Mouse (Mus musculus) layer of hippocampus, postnatal 10 days (tissue): Measurements from ENCODE around the gene Ap4s1. TPM values are rescaled to one million over a fixed set of nuclear protein-coding genes. Genes with fewer than 3 reads are reported as not detected.
"Not testable (repeated sequence)": the region's sequence is repeated elsewhere in the genome, so short reads cannot be mapped to it uniquely, and the experiment has no call there.

ENCODE experiments used
- DNase-seq, 2 experiments: peaks; one replicate each; pipeline ENCODE4 v3.0.0; 2021; ENCODE audit warnings: low spot score in 2 of 2
- long read RNA-seq: library from polyadenylated mRNA; stranded (forward); transcript quantifications from one replicate; pipeline ENCODE4 v2.0.0, GENCODE M21; 2023
- total RNA-seq, 2 experiments: library from RNA; stranded (reverse); gene quantifications; 2 replicates each; pipeline ENCODE4 v1.2.3; 2021

The Ap4s1 gene
- 10 to 100 TPM; 39.3 to 39.5 TPM for total RNA-seq
- long read RNA-seq, partial matches to known transcripts = 1 of 7 reads
- long read RNA-seq, other reads (novel, unspliced or antisense) = 6 of 7 reads

DNA sequence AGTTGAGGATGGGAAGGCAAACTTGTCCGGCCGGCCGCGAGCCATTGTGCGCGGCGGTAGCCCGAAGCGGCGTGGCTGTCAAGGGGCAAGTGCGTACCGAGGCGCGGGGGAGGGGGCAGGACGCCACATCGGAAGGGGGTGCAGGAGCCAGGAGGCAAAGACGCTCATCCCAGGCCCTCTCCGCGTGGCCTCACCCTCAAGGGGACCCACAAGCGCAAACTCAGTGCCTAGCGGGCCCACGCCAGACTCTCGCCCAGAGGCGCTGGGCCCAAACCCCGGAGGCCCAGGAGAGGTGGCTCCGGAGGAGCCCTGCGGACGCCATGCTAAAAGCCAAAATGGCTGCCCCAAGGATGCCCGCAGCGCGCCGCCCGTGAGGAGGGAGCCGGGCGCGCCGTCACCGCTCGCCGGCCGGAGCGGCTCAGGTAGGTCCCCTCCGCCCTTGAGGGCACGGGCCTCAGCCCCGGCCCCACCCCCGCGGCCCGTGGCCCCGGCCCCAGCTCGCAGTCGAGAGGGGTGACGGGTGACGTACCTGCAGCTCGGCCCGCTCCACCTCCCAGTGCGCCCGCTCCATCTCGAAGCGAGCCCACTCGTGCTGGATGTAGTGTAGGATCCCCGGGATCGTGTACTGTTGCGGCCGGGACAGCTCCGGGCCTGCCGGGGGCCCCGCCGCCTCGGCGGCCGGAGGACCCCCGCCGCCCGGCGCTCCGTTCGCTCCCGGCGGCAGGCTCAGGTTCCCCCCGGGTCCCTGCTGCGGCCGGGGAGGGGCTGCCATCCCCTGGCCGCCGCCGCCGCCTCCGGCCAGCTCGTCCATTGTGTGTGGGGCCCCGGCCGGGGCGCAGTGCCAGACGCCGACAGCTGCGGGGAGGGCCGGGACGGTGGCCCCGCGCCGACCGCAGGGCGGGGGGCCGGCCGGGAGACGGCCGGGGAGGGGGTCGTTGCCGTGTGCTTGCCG, at the start of gene Ap4s1:
Gene Ap4s1, plus strand, starts transcription at position 141 of the 952 bp plus-strand sequence.
- DNase-seq = peak; percentile 71 to 81

DNA sequence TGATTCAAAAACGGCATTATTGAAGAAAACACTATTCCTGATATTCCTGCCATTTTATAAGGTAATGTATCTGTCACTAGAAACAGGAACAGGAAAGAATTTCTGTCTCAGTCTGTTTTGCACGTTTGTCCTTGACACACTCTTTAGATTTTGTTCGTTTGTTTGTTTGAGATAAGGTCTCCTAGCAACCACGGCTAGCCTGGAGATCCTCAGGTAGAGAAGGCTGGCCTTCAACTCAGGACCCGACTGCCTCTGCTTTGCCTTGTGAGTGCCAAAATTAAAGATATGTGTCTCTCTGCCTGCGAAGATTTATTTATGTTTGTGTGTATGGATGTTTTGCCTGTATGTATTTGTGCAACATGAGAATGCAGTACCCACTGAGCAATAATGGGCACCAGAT, 49.0 kb upstream of the Ap4s1 start:
- no peak for DNase-seq

DNA sequence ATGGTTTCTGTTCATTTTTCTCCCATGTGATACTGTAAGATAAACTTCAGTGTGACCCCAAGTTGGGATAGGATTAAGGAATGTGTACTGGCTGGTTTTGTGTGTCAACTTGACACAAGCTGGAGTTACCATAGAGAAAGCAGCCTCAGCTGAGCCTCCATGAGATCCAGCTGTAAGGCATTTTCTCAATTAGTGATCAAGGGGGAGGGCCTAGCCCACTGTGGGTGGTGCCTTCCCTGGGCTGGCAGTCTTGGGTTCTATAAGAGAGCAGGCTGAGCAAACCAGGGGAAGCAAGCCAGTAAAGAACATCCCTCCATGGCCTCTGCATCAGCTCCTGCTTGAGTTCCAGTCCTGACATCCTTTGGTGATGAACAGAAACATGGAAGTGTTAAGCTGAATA, 41.4 kb upstream of the Ap4s1 start:
- DNase-seq = not testable (repeated sequence)

DNA sequence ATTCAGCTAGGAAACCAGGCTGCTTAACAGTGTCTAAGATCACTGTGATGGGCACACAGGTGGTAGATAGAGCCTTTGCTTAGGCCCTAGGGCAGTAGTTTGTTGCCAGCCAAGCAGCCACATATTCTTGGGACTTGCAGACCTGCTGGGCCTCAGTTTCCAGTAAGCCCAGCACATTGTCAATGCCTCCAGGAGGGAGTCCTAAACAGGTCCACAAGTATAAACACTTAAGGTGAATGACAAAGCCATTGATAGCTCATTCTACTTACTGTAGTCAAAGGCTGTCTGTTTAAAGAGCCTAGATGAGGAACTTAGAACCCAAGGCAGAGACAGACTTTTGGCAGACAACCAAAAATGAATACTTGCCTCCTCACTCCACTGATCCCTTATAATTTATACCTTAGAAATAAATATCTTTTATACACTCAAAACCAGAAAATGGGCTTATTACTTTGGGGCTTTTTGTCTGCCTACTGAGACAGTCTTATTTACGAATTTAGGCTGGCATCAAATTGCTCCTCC, 34.8 kb upstream of the Ap4s1 start:
- DNase-seq = no peak

DNA sequence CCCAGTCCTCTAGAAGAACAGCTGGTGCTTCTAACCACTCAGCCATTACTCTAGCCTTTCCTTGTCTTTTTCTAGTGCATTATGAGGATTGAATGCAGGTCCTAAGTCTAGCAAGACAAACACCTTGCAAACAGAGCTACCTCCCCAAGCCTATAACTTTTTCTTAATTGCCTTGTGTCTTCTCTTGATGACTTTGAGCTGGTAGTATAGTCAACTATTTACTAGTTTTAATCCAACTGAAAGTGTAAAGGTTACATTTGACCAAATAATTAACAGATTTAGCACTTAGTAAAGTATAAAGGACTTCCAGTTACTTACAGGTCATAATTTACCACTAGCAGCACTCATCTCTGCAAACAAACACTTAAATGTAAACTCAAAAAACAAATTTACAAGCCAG, 27.8 kb upstream of the Ap4s1 start:
- no peak for DNase-seq

DNA sequence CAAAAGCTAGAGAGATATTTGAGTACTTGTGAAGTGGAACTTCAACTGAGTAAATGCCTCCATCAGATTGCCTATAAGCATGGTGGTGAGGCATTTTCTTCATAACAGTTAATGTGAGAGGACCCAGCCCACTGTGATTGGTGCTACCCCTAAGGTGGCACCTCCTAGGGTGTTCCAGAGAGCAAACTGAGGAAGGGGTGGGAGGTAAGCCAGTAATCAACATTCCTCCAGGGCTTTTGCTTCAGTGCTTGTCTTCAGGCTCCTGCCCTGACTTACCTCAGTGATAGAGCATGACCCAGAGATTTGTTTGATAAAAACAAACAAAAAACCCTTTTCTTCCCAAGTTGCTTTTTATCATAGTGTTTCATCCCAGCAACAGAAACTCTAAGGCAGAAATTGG, 26.9 kb upstream of the Ap4s1 start:
- DNase-seq = no peak

DNA sequence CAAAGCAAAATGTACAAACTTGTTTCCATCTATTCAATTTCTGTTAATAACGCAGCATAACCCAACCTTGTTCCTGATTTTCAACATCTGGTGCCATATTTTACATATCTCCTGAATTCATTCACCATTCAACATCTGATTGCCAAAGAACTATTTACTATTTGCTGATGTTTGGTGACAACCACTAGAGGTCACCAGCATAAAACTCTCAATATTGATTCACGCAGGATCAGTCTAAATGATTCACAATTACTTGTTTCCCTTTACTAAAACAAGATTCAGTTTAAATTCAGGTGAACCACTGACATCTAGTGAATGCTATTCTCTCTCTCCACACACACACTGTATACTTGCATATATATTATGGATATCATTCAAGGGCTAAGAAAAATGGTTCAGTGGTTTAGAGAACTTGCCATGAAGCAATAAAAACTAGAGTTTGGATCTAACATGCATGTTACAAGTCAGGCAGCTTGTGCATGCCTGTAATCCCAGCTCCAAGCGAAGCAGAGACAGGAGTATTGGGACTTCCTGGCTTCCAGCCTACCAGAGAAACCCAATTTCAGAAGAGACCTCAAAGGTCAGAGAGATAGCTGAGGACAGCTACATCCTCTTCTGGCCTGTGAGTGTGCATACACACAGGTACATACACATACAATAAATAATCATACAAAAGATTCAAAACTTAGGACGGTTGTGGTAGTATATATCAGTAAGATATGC, 24.0 kb upstream of the Ap4s1 start:
- DNase-seq = no peak

DNA sequence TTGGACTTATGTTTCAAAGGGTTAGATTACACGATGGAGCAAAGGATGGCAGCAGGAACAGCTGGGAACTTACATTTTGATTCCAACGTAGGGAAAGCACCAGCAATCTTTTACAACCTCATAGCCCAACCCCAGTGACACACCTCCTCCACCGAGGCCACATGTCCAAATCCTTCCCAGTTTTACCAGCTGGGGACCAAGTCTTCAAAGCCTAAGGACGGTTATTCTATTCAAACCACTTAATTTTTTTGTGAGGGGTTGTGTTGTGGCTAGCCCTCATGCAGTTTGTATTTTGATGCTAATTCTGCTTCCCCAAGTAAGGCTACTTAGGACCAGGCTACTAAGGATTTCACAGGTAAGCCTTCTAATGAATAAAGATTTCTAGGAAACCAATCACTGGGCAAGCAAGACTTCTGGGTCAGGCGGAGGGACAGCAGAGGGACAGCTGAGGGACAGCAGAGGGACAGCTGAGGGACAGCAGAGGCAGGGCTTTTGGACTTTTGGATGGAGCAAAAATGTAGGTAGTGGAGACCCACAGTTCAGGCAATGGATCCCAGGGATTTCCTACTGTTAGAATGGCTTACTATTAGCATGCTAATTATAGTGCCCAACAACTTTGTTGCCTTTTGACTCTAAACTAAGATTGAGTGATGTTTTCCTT, 19.5 kb upstream of the Ap4s1 start:
- no peak for DNase-seq

DNA sequence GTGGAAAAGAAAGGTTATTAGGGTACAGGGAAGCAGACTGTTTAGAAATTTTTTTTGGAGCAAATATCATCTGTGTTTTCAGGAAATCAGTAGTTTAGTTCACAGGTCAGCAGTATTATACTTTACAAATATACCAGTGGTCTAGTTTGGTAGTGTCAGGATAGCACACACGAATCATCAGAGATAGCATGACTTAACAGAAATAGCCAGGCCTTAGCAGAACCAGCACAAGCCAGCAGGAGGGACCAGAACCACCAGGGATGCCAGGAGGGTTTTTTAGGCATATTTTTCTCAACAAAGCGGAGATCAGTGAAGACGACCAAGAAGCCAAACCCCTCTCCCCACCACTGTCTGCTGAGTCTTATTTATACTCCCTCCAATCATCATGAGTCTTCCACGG, 17.6 kb upstream of the Ap4s1 start:
- no peak for DNase-seq

DNA sequence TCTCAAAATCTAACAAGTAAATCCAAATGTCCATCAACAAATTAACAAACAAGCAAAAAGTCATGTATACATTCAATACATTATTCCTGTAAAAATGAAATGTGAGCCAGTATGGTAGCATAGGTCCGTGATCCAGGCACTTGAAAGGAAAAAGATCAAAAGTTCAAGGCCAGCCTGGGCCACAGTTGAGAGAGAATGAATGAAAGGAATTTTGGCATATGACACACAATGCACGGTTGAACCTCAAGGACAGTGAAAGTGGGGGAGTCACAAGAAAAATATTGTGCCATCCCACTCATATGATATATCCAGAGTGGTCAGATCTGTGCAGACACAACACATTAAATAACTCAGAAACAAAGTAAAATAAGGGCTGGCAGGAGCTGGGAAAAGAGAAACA, 14.4 kb upstream of the Ap4s1 start:
- DNase-seq = no peak

DNA sequence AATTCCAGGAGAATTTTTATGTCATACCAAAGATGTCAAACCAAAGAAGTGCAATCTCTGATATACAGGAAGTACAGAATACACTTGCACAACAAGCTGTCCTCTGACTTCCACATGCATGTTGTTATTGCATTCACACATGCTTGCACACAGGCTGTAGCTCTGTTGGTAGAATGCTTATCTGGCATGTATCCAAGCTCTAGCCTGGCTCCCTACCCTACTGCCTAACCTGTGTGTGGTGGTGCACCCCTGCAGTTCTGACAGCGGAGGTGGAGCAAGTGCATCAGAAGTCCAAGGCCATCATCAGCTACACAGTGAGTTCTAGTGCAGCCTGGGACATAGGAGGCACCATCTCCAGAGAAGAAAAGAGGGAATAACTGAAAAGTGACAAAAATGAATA, 12.0 kb upstream of the Ap4s1 start:
- no peak for DNase-seq

DNA sequence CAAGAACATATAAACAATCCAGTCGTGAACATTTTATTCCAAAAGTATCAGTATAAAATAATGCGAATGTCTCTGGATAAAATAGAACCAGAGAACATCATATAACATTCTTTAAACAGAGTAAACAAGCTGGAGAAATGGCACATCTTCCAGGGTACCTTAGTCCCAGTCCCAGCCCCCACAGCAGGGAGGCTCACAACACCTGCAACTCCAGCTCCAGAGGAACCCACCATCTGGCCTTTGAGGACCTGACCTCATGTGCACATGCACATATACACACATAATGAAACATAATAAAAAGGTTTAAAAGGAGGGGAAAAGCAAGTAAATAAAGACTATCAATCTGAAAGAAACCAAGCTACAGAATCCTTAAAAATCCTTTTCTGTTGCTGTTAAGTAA, 2.3 kb upstream of the Ap4s1 start:
- DNase-seq = no peak

DNA sequence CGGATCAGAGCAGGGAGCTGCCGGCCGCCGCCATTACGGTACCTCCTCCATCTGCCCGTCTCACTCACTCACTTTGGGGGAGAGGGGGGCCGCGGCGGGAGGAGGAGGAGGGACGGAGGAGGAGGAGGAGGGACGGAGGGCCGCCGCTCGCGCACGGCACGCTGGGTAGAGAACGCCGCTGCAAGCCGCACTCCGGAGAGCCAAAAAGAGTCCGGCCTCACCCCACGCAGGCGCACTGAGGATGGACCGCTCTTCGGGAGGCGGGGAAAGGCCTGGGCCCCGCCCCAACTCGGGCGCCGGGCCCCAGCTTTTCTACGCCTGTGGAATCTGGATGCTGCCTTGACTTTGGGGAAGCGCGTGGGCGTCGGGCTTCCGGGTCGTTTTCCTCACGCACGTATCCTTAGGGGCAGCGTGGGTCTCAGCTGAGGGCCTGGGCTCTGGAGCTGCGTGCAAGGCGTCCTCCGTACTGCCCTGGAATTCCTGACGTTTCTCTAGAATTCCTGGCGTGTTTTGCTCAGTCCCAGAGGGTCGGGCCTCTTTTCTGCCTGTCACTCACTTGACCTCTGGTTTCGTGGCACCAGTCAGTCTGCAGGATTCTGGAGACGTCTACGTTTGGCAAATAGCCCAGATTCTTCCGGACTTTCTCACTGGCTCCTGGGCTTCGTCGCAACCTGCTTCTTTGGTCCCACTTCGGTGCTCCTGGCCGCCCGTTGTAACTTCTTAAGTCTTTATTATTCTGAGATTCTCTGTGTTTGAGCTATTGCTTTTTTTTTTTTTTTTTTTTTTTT, 1.2 kb downstream of the Ap4s1 start, which contains the start of gene Strn3:
Gene Strn3, minus strand, starts transcription at position 53 of the 788 bp plus-strand sequence.
- peak; percentile 92 to 96 for DNase-seq

DNA sequence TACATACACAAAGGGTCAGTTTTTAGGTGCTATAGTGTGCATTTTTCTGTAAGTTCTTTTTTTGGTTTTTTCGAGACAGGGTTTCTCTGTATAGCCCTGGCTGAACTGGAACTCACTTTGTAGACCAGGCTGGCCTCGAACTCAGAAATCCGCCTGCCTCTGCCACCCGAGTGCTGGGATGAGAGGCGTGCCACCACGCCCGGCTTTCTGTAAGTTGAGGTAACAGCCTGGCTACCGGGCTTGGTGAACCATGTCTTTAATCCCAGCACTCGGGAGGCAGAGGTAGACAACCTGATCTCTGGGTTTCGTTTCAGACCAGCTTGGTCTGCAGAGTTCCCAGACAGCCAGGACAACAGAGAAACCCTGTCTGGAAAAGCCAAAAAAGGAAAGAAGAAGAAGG, 2.0 kb downstream of the Ap4s1 start:
- DNase-seq = not testable (repeated sequence)

DNA sequence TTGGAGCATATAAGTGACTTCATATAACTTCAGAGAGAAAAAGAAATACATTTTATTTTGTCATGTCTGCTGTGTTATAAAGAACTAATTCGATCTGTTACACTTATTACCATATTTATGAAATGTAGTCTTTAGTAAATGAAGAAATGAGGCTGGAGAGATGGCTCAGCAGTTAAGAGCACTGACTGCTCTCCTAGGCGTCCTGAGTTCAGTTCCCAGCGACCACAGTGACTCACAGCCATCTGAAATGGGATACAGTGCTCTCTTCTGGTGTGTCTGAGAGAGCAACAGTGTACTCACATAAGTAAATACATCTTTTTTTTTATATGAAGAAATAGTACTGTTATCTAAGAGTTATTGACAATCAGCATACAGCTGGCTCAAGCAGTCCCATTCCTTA, 2.6 kb downstream of the Ap4s1 start:
- no peak for DNase-seq

DNA sequence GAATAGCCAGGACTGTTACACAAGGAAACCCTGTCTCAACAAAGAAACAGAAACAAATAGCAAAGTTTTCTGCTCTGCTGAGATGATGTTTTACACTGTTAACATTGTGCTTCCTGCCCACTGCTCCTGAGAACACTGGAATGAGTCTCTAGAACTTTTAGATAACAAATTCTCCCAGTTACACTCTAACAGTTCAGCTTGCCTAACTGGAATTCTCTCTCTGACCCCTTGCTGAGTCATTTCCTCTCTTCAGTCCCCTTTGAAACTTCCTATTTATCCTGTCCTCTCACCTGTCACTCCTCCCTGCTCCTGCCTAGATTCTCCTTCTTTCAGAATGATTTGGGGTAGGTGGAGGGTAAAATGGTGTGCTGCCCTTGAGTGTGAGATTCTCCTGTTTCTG, 3.3 kb downstream of the Ap4s1 start:
- no peak for DNase-seq

DNA sequence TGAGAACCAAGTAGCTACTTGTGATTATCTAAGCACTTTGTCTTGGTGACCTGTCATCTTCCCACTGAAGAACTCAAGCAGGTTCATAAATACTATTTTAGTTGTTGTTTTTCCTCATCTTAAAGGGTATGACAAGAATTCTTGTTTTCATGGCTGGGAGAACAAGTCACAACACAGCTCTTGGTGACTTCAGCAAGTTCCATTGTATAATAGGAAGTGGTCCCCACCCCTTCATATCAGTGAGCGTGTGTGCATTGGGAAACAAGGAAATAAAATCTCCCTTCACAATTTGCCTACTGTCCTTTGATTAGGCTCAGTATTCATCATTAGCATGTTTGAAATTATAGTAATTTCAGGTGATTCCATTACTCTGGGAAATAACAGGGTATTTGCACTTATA, 4.1 kb downstream of the Ap4s1 start:
- no peak for DNase-seq

DNA sequence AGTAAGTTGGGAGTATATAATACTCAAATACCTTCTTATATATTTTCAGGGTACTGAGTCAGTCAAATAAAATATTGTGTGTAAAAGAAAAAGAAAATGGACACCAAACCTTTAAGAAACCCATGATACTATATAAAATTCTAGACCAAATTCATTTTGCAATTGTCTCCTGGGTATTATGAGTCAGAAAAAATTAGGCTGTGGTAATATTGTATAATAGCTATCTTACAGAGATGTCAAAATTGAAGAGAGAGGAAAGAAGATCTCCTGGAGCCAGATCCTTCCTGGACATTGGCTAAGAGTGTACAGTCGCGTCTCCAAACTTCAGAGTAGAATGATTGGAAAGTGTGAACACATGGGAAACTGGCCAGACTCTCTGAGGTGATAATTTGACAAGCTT, 5.3 kb downstream of the Ap4s1 start:
- no peak for DNase-seq

DNA sequence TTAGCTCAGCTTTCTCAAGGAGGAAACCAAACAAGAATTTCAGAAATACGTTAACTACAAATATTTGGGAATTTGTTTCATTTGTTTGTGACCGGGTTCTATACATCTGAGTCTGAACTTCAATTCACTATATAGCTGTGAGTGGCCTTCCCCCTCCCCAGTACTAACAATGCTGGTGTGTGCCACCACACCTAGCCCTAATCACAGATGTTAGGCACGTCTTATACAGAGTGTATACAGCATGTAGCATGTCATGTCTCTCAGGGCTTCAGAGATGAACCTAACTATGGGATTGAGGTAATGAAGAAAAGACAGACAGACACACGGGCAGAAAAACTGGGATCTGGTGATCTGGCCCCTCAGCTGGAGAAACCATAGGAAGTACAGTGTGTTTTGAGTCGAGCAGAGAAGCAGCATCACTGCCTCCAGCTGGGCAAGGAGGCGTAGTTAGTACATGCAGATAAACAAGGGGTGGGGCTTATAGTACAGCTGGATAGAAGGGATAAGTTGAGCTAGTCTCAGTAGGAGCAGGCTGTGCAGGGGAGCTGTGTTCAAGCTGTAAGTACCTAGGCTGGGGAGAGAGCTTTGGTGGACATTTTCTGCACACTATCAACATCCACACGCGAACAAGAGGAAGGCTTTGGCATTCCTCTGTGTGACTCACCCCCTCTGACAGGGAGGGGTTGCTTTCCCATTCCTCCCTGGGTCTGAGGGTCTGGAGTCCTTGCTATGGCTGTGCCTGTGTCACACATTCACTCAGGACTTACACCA, 9.0 kb downstream of the Ap4s1 start:
- no peak for DNase-seq

DNA sequence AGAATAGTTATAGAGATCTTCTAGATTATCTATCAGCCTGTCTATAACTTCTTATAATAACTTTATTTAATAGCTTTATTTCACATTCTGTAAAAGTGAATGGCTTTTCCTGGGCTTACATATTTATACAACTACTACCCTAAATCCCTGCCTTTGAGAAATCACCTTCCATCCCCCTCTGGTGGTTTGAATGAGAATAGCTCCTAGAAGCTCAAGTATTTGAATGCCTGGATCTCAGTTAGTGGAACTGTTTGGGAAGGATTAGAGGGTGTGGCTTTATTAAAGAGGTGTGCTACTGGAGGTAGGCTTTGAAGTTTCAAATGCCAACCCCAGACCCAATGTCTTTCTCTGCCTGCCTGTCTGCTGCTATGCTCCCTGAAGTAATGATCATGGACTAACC, 10.9 kb downstream of the Ap4s1 start:
- DNase-seq = no peak
